Mouse (Mus musculus): ENCODE results near the gene Car4. TPM values are rescaled to one million over a fixed set of nuclear protein-coding genes. Genes with fewer than 3 reads are reported as not detected.

Gene Car4
- polyA plus RNA-seq, 1 experiment = not detected

GRCm38 (mm10) chr11:84977385-84977952, 19.9 kb downstream of the Car4 start:
- Histone ChIP-seq H3K36me3 (ENCODE audit: control insufficient read depth, insufficient read depth) (no peaks in the 10 kb centered on the region), H3ac (ENCODE audit: control insufficient read depth, insufficient read length) (no peak overlapping the region), H3K27me3 (ENCODE audit: control insufficient read depth, insufficient read depth, insufficient read length) (no peaks in the 10 kb centered on the region), H3K79me2 (ENCODE audit: control insufficient read depth, insufficient read depth) (no peaks in the 10 kb centered on the region), H3K4me2 (ENCODE audit: low read depth) (no peak overlapping the region), H3K4me3 (no peak overlapping the region)
- TF ChIP-seq POLR2AphosphoS2 (IDR thresholded peaks at IDR 0.05; ENCODE audit: insufficient read length, low read depth) (no peak), TCF3 (IDR thresholded peaks at IDR 0.05; ENCODE audit: insufficient read length, low read depth) (no peak), MYOD1 (IDR thresholded peaks at IDR 0.05; ENCODE audit: control insufficient read depth in 1 of 3, insufficient read length in 2 of 3, low read depth in 2 of 3) (no peak), MYOG (IDR thresholded peaks at IDR 0.05; ENCODE audit: control insufficient read depth in 1 of 3, insufficient read depth in 1 of 3, insufficient read length in 2 of 3, low read depth in 2 of 3) (no peak), SRF (IDR thresholded peaks at IDR 0.05; ENCODE audit: control insufficient read depth, insufficient read length, low read depth) (no peak), POLR2A (IDR thresholded peaks at IDR 0.05; ENCODE audit: insufficient read length, low read depth) (no peak), CEBPB (IDR thresholded peaks at IDR 0.05; ENCODE audit: insufficient read depth, poor library complexity, severe bottlenecking) (no peak), TCF12 (IDR thresholded peaks at IDR 0.05; ENCODE audit: insufficient read depth, poor library complexity, severe bottlenecking) (no peak), MAX (IDR thresholded peaks at IDR 0.05; ENCODE audit: low read depth) (no peak), REST (IDR thresholded peaks at IDR 0.05; ENCODE audit: insufficient read depth, insufficient read length) (no peak)

GRCm38 (mm10) chr11:84978113-84978512, 20.5 kb downstream of the Car4 start:
- no peak for TF ChIP-seq TCF12 (IDR thresholded peaks at IDR 0.05; ENCODE audit: insufficient read depth, poor library complexity, severe bottlenecking)
- TF ChIP-seq POLR2AphosphoS2 (IDR thresholded peaks at IDR 0.05; ENCODE audit: insufficient read length, low read depth) = no peak
- TF ChIP-seq USF1 (IDR thresholded peaks at IDR 0.05; ENCODE audit: low read depth) = no peak
- no peak for TF ChIP-seq SRF (IDR thresholded peaks at IDR 0.05; ENCODE audit: control insufficient read depth, insufficient read length, low read depth)
- TF ChIP-seq MAX (IDR thresholded peaks at IDR 0.05; ENCODE audit: low read depth) = no peak
- TF ChIP-seq TCF3 (IDR thresholded peaks at IDR 0.05; ENCODE audit: insufficient read length, low read depth) = no peak
- no peak for TF ChIP-seq E2F4 (IDR thresholded peaks at IDR 0.05; ENCODE audit: insufficient read depth)
- no peak for TF ChIP-seq MYOD1 (IDR thresholded peaks at IDR 0.05; ENCODE audit: control insufficient read depth in 1 of 3, insufficient read length in 2 of 3, low read depth in 2 of 3)
- no peak for TF ChIP-seq REST (IDR thresholded peaks at IDR 0.05; ENCODE audit: insufficient read depth, insufficient read length)
- TF ChIP-seq MYOG (IDR thresholded peaks at IDR 0.05; ENCODE audit: control insufficient read depth in 1 of 3, insufficient read depth in 1 of 3, insufficient read length in 2 of 3, low read depth in 2 of 3) = no peak
- TF ChIP-seq POLR2A (IDR thresholded peaks at IDR 0.05; ENCODE audit: insufficient read length, low read depth) = no peak
- TF ChIP-seq CEBPB (IDR thresholded peaks at IDR 0.05; ENCODE audit: insufficient read depth, poor library complexity, severe bottlenecking) = no peak
- H3ac ChIP-seq (ENCODE audit: control insufficient read depth, insufficient read length) = no peak overlapping the region
- no peak overlapping the region for H3K4me2 ChIP-seq (ENCODE audit: low read depth)
- H3K27me3 ChIP-seq (ENCODE audit: control insufficient read depth, insufficient read depth, insufficient read length) = no peaks in the 10 kb centered on the region
- H3K79me2 ChIP-seq (ENCODE audit: control insufficient read depth, insufficient read depth) = no peaks in the 10 kb centered on the region
- no peaks in the 10 kb centered on the region for H3K36me3 ChIP-seq (ENCODE audit: control insufficient read depth, insufficient read depth)
- no peak overlapping the region for H3K4me3 ChIP-seq

DNA sequence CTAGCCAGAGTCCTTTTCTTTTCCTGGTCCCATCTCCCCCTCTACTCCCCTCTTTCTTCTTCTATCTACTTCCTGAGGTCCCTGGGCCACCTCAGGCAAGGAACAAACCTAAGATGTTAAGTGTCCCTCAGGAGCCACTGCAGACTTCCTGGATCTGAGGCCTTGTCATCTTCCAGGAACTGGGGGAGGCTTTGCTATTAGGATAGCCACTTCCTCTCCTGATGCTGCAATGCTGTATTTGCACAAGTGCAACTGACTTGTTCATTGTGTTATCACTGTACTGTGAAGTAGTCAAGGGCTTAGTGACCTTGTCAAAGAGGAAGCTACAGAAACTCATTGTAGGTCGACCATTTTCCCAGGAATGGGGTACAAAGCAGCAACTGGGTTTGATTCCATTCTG, 21.8 kb downstream of the Car4 start:
- Histone ChIP-seq H3K4me2 (ENCODE audit: low read depth) (no peak overlapping the region), H3K27me3 (ENCODE audit: control insufficient read depth, insufficient read depth, insufficient read length) (no peaks in the 10 kb centered on the region), H3K36me3 (ENCODE audit: control insufficient read depth, insufficient read depth) (no peaks in the 10 kb centered on the region), H3K4me3 (no peak overlapping the region), H3K79me2 (ENCODE audit: control insufficient read depth, insufficient read depth) (no peaks in the 10 kb centered on the region), H3ac (ENCODE audit: control insufficient read depth, insufficient read length) (no peak overlapping the region)
- no peak for TF ChIP-seq MYOD1 (IDR thresholded peaks at IDR 0.05; ENCODE audit: control insufficient read depth in 1 of 3, insufficient read length in 2 of 3, low read depth in 2 of 3)
- no peak for TF ChIP-seq POLR2A (IDR thresholded peaks at IDR 0.05; ENCODE audit: insufficient read length, low read depth)
- TF ChIP-seq MAX (IDR thresholded peaks at IDR 0.05; ENCODE audit: low read depth) = no peak
- no peak for TF ChIP-seq POLR2AphosphoS2 (IDR thresholded peaks at IDR 0.05; ENCODE audit: insufficient read length, low read depth)
- TF ChIP-seq REST (IDR thresholded peaks at IDR 0.05; ENCODE audit: insufficient read depth, insufficient read length) = no peak
- TF ChIP-seq TCF3 (IDR thresholded peaks at IDR 0.05; ENCODE audit: insufficient read length, low read depth) = no peak
- no peak for TF ChIP-seq SRF (IDR thresholded peaks at IDR 0.05; ENCODE audit: control insufficient read depth, insufficient read length, low read depth)
- TF ChIP-seq CEBPB (IDR thresholded peaks at IDR 0.05; ENCODE audit: insufficient read depth, poor library complexity, severe bottlenecking) = no peak
- TF ChIP-seq USF1 (IDR thresholded peaks at IDR 0.05; ENCODE audit: low read depth) = no peak
- no peak for TF ChIP-seq TCF12 (IDR thresholded peaks at IDR 0.05; ENCODE audit: insufficient read depth, poor library complexity, severe bottlenecking)
- TF ChIP-seq E2F4 (IDR thresholded peaks at IDR 0.05; ENCODE audit: insufficient read depth) = no peak
- no peak for TF ChIP-seq MYOG (IDR thresholded peaks at IDR 0.05; ENCODE audit: control insufficient read depth in 1 of 3, insufficient read depth in 1 of 3, insufficient read length in 2 of 3, low read depth in 2 of 3)

DNA sequence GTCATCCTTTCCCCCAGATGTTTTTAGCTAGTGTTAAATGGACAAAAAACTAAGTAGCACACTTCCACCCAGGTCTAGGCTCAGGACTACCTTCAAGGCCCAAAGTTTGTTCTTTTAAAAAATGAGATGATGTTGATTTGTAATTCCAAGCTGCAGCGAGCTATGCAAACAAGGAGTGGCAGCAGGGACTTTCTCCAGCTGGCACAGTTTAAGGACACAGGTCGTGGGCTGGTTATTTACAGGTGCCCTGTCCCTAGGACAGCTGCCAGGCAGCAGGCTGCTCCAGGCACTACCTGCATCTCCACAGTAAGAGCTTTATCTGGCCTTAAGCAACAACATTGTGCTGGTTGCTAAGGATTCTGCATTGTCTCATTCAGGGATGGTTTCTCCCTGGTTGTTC, 23.1 kb downstream of the Car4 start:
- H3K36me3 ChIP-seq (ENCODE audit: control insufficient read depth, insufficient read depth) = no peaks in the 10 kb centered on the region
- no peaks in the 10 kb centered on the region for H3K27me3 ChIP-seq (ENCODE audit: control insufficient read depth, insufficient read depth, insufficient read length)
- H3K4me2 ChIP-seq (ENCODE audit: low read depth) = no peak overlapping the region
- no peak overlapping the region for H3K4me3 ChIP-seq
- no peaks in the 10 kb centered on the region for H3K79me2 ChIP-seq (ENCODE audit: control insufficient read depth, insufficient read depth)
- no peak for TF ChIP-seq CEBPB (IDR thresholded peaks at IDR 0.05; ENCODE audit: insufficient read depth, poor library complexity, severe bottlenecking)
- no peak overlapping the region for H3ac ChIP-seq (ENCODE audit: control insufficient read depth, insufficient read length)

GRCm38 (mm10) chr11:84985421-84985820, 27.8 kb downstream of the Car4 start:
- Histone ChIP-seq H3K27me3 (ENCODE audit: control insufficient read depth, insufficient read depth, insufficient read length) (no peaks in the 10 kb centered on the region), H3K4me3 (no peak overlapping the region), H3K79me2 (ENCODE audit: control insufficient read depth, insufficient read depth) (no peaks in the 10 kb centered on the region), H3ac (ENCODE audit: control insufficient read depth, insufficient read length) (no peak overlapping the region), H3K36me3 (ENCODE audit: control insufficient read depth, insufficient read depth) (peaks cover 19% of the 10 kb centered on the region), H3K4me2 (ENCODE audit: low read depth) (no peak overlapping the region)
- no peak for TF ChIP-seq TCF12 (IDR thresholded peaks at IDR 0.05; ENCODE audit: insufficient read depth, poor library complexity, severe bottlenecking)

Measured in myocyte (in vitro differentiated cells).